Mouse (Mus musculus) left cerebral cortex, postnatal 4 days (tissue): Measurements from ENCODE around the gene Gm43638. TPM values are rescaled to one million over a fixed set of nuclear protein-coding genes. Genes with fewer than 3 reads are reported as not detected.

ENCODE experiments used
- total RNA-seq, 2 experiments: library from RNA; stranded (reverse); gene quantifications; 2 replicates each; pipeline ENCODE4 v1.2.3; 2021

Gm43638 gene
- total RNA-seq, 2 experiments from 2014 or later, result not detected

Other genes with a start within 250 kb of the Gm43638 start
- gene Ugt2b37, start 232.0 kb downstream of the Gm43638 start, total RNA-seq, result not detected
- gene Ugt2a3, start 149.6 kb downstream of the Gm43638 start, total RNA-seq, result not detected
- not detected for gene Ugt2b38, start 62.6 kb downstream of the Gm43638 start, total RNA-seq
- not detected for gene Ugt2a2, start 4.5 kb downstream of the Gm43638 start, total RNA-seq
- gene Ugt2a1, start 4.1 kb upstream of the Gm43638 start, total RNA-seq, result not detected
- gene Sult1b1, start 51.4 kb upstream of the Gm43638 start, total RNA-seq, result not detected
- gene Sult1d1, start 82.2 kb upstream of the Gm43638 start, total RNA-seq, result not detected
- gene Sult1e1, start 104.8 kb upstream of the Gm43638 start, total RNA-seq, result not detected
- gene Csn1s1, start 179.4 kb upstream of the Gm43638 start, total RNA-seq, result not detected
- gene Csn2, start 212.8 kb upstream of the Gm43638 start, total RNA-seq, result not detected